Mouse (Mus musculus): ENCODE measurements around the gene Snph.

Gene Snph

DNA sequence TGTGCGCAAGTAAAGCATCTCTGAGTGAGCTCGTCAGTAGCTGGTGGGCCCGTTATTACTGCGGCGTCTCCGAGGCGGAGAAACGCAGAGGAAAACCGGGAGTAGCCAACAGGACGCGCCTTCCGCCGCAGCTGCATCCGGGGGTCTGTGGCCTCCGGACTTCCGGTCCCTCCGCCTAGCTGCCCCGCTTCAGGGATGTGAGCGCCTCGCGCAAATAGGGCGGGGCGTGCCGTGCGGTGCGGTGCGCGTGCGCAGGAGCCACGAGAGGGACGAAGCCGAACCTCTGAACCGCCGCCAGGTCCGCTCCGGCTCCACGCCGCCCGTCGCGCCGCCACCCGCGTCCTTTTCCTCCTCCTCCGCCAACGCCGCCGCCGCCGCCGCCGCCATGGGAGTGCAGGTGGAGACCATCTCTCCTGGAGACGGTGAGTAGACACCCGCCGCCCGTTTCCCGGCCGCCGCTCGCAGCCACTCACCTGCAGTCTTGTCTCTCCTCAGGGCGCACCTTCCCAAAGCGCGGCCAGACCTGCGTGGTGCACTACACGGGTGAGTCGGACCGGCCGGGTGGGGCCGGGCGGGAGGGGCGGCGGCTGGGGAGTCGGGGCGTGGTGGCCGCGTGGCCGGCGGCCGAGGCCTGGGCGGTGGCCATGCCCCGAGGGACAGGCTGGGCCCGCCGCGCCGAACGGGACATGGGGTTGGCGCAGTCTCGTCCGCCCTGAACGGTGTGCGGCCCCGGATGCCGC is 89.9 kb downstream of the Snph start, which contains the start of gene Fkbp1a:
TSS of gene Fkbp1a (plus strand) at position 161 of the 740 bp plus-strand sequence.
- peak; percentile 97 for DNase-seq
